Mouse (Mus musculus): ENCODE results near the gene Prmt9.

Gene Prmt9

DNA sequence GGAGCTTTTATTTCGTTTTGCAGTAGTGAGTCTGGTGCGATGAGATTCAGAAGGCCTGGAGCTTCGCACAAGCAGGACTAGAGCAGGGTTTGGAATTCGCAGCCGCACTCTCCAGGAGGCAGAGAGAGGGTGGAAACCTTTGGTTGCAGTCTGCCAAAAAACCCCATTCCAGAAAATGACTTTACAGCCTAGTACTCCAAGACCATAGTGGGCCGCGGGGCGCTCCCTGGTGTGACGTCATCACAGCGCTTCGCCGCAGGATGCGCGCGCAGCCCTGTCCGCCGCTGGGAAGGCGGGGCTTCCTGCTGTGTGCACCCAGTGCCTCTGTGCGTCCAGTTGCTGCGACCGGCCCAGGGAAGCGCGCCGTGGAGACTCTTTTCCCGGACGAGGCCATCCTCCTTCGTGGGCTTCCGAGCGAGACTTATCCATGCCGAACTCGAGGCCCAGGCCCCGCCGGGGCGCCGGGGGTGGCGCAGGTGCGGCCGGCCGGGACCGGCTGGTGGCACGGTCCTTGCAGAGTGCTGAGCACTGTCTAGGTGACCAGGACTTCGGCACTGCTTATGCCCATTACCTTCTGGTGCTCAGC, at the start of gene Prmt9:
Gene Prmt9, plus strand, starts transcription at position 277 of the 586 bp plus-strand sequence.
- DNase-seq (ENCODE audit: low spot score in 2 of 2), result peak; percentile 87 to 91

- no peak for DNase-seq (ENCODE audit: low spot score in 2 of 2)
Measured at GRCm38 (mm10) chr8:77500264-77500663, 48.9 kb upstream of the Prmt9 start.

DNA sequence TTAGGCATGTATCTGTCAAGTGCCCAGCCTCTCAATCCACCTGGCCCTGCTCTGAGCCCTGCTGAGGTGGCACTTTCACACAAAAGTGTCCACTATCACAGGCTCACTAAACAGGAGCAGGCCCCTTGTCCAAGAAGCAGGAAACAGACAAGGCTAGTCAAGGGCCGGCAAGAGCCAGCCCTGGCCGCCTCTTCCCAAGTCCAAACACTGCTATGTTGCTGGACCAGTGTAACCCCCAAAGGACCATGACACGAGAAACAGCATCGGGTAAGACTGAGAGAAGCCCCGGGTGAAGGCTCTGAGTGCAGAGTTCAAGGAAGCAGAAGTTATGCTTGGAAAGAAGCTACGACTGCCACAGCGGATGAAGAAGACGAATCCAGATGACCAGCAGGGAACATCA, 48.1 kb upstream of the Prmt9 start:
- no peak for DNase-seq (ENCODE audit: low spot score in 2 of 2)

DNA sequence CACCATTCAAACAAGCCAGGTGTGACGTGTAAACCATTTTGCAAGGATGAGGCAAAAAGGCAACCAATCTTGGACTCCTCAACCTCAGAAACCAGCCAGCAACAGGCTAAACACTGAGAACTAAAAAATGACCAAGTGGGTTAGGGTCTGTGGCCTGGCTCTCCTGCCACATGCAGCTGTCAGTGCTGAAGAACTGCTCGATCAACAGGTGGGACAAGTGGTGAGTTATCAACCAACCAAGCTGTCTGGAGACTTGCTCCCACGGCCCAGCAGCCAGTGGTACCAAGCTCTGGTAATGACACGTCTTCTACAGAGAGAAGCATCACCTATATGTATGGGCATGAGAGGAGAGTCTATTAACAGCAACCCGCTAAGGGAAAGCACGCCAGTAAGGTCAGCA, 46.6 kb upstream of the Prmt9 start:
- DNase-seq (ENCODE audit: low spot score in 2 of 2), result no peak

- no peak for DNase-seq (ENCODE audit: low spot score in 2 of 2)
Measured at GRCm38 (mm10) chr8:77506539-77506938, 42.7 kb upstream of the Prmt9 start.

- no peak for DNase-seq (ENCODE audit: low spot score in 2 of 2)
Measured at GRCm38 (mm10) chr8:77507510-77508035, 41.6 kb upstream of the Prmt9 start.

GRCm38 (mm10) chr8:77509044-77509443, 40.2 kb upstream of the Prmt9 start:
- no peak for DNase-seq (ENCODE audit: low spot score in 2 of 2)

DNA sequence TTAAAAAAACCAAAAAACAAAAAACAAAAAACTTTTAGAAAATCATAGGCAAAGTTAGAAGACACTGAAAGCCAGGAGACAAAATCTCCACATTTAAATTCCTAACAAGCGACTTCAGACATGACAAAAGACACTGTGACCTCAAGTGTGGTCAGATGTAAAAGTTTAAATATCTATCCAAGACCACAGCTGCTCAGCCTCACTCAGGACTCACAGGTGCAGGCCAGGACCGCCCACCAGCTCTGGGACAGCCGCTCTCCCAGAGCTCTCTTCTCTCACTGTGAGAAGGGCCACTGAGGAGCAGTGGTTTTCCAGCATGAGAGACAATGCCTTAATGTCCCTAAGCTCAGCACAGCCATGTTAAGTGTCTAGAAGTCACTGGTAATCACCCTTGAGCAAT, 38.8 kb upstream of the Prmt9 start:
- no peak for DNase-seq (ENCODE audit: low spot score in 2 of 2)

DNA sequence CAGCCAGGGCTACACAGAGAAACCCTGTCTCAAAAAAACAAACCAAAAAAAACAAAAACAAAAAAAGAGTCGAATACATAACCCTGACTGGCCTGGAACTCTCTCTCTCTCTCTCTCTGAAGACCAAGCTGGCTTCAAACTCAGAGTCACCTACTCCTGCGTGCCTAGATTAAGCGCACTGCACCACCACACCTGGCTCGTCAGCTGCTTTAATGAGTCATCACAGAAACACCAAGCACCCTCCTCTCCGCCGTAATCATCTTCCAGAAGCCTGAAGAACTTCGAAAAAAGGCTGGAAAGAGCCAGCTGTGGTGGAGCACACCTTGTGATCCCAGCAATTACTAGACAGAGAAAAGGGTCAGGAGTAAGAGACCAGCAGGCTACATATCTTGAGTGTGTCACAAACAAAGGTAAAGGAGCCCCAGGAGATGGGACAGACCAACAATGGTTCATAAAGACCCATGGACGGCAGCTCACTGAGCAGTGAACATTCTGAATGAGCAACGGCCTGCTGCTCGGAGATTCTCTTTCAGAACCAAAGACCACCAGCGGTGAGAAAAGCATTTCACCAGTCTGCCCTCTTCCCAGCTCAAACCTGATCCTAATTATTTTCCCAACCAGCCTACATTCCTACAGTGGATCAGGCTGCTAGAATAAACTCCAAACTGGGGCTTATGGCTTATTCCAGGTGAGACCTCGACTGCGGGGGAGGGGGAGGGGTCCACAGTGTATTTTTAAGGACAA, 37.3 kb upstream of the Prmt9 start:
- no peak for DNase-seq (ENCODE audit: low spot score in 2 of 2)

- no peak for DNase-seq (ENCODE audit: low spot score in 2 of 2)
Measured at GRCm38 (mm10) chr8:77515201-77515600, 34.0 kb upstream of the Prmt9 start.

- DNase-seq (ENCODE audit: low spot score in 2 of 2), result no peak
Measured at GRCm38 (mm10) chr8:77515786-77516185, 33.4 kb upstream of the Prmt9 start.

DNA sequence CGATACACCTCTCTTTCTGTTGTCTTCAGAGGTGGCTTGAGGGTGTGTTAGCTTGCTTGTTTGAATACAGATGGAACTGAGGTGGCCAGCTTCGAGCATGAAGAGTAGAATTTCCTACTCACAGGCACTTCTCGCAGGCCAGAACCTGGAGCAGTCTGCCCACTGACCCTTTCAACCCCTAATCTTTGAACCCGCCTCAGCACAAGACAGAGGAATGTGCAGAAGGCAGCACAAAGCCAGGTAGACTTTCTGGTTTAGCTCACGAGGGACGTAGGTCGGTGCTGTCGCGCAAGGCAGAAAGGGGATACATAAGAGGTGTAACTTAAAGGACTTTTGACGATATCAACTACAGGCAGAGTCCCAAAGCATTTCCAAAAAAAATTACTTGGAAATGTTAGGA, 32.4 kb upstream of the Prmt9 start:
- no peak for DNase-seq (ENCODE audit: low spot score in 2 of 2)

- DNase-seq (ENCODE audit: low spot score in 2 of 2), result peak; percentile 31 to 57
Measured at GRCm38 (mm10) chr8:77517301-77518200, 31.6 kb upstream of the Prmt9 start, which contains the start of gene Arhgap10. Gene Arhgap10, minus strand, starts transcription at chr8:77517953.

- DNase-seq (ENCODE audit: low spot score in 2 of 2), result no peak
Measured at GRCm38 (mm10) chr8:77518201-77519115, 30.7 kb upstream of the Prmt9 start.

DNA sequence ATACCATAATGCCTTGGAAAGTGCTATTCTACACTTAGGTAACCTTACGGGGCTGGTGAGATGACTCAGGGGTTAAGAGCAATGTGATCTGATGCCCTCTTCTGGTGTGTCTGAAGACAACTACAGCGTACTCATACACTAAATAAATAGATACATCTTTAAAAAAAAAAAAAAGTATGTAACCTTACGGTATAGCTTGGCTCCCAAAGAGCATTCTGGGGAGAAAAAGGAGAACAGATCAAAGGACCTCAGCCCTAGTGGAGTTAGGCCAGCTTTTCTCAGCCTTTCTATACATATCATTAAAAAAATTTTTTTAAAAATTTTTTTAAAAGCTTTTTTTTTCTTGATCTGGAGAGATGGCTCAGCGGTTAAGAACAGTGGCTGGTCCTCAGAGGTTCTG, 28.6 kb upstream of the Prmt9 start:
- no peak for DNase-seq (ENCODE audit: low spot score in 2 of 2)

- DNase-seq (ENCODE audit: low spot score in 2 of 2), result no peak
Measured at GRCm38 (mm10) chr8:77521028-77521785, 28.0 kb upstream of the Prmt9 start.

DNA sequence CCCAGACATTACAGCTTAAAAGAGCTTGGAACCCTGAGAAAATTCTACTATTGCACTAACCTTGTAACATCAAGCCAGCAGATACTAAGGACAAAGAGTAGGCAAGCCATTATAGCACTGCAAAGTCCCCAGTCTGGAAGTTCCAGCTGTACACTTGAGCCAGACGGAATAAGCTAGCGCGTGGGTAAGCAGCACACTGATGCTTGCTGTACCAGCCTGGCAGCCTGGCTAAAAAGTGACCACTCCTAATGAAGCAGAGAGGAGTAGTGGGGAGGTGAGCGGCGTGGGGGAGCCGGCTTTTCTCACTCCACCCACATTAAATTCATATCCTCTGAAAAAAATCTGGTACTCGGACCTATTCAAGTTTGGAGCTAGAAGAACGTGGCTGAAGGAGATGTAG, 26.2 kb upstream of the Prmt9 start:
- DNase-seq (ENCODE audit: low spot score in 2 of 2), result no peak

- no peak for DNase-seq (ENCODE audit: low spot score in 2 of 2)
Measured at GRCm38 (mm10) chr8:77524018-77524615, 25.1 kb upstream of the Prmt9 start.

- no peak for DNase-seq (ENCODE audit: low spot score in 2 of 2)
Measured at GRCm38 (mm10) chr8:77524906-77525305, 24.3 kb upstream of the Prmt9 start.

GRCm38 (mm10) chr8:77526130-77526529, 23.1 kb upstream of the Prmt9 start:
- DNase-seq (ENCODE audit: low spot score in 2 of 2), result no peak

All from frontal cortex, postnatal 10 days (tissue).